Comparison of ENCODE assay signal across 9 mouse cellular contexts in the genomic region with DNA sequence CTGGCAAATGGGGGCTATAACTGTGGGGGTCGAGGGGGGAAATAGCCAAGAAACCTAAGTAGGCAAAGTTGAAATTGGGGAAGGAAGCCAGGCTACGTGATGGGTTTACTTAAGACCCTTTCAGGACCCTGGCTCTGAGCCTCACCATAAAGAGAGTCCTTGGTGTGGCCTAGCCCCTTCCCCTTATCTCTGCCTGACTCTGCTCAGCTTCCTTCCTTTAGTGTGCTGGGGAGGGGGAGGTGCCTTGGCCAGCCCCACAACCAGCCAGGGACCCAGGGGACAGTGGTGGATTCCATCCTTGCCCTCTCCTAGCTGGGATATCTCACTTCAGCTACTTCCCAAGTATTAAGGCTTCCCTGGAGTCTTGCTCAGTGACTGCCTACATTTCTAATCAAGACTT. TPM values are rescaled to one million over a fixed set of nuclear protein-coding genes. Genes with fewer than 3 reads are reported as not detected.
DNase-seq lines count a peak whose midpoint lies in the region; ATAC-seq and TF ChIP-seq lines count a peak whose summit lies in the region.
"Had no signal": no experiment of that assay in that cellular context is flagged by ENCODE, and none has a peak within 500 bp of the region (broad histone marks: within the 10 kb centered on the region; RNA-seq: fewer than 3 reads in every experiment).

No protein-coding gene starts in this region.

- WGBS in heart, embryonic 10.5 days, result 44% methylated on average over 2 of the region's 2 CpGs
- 64% methylated on average over 2 of the region's 2 CpGs for WGBS in heart, adult 2 months
- 68% methylated on average over 2 of the region's 2 CpGs for WGBS in hindbrain, embryonic 16.5 days
- WGBS in midbrain, postnatal 0 days, result 63% methylated on average over 2 of the region's 2 CpGs

- no peak for TF ChIP-seq CTCF in heart, adult 2 months (IDR thresholded peaks at IDR 0.05)
- no peak for TF ChIP-seq CTCF in G1E (IDR thresholded peaks at IDR 0.05; ENCODE audit: low read depth, low read length)
- TF ChIP-seq CTCF in midbrain, postnatal 0 days (IDR thresholded peaks at IDR 0.05), result no peak

- no peaks in the 10 kb centered on the region for H3K9me3 ChIP-seq in heart, embryonic 10.5 days
- H3K9me3 ChIP-seq in G1E (replicated peaks), result no peaks in the 10 kb centered on the region
- no peaks in the 10 kb centered on the region for H3K9me3 ChIP-seq in hindbrain, embryonic 16.5 days (ENCODE audit: control insufficient read depth, low read length)
- no peaks in the 10 kb centered on the region for H3K9me3 ChIP-seq in midbrain, postnatal 0 days (ENCODE audit: low read length)

- peaks cover 99% of the 10 kb centered on the region for H3K4me1 ChIP-seq in heart, embryonic 10.5 days
- H3K4me1 ChIP-seq in heart, adult 2 months (ENCODE audit: control insufficient read depth, insufficient read depth, low read length), result peaks cover 16% of the 10 kb centered on the region
- peaks cover 98% of the 10 kb centered on the region for H3K4me1 ChIP-seq in G1E (ENCODE audit: insufficient read depth, low read depth, low read length)
- H3K4me1 ChIP-seq in hindbrain, embryonic 16.5 days (ENCODE audit: control insufficient read depth, insufficient read depth, low read depth, low read length), result peaks cover 68% of the 10 kb centered on the region
- H3K4me1 ChIP-seq in midbrain, postnatal 0 days (ENCODE audit: insufficient read depth, low read length), result peaks cover 46% of the 10 kb centered on the region

- no peak for TF ChIP-seq EP300 in heart, adult 2 months (IDR thresholded peaks at IDR 0.05; ENCODE audit: insufficient read depth, low read depth, low read length)

- TF ChIP-seq POLR2A in heart, adult 2 months (IDR thresholded peaks at IDR 0.05; ENCODE audit: insufficient read depth, low read depth, low read length), result no peak

- H3K9ac ChIP-seq in heart, adult 2 months (ENCODE audit: low read depth, low read length), result no peak overlapping the region
- H3K9ac ChIP-seq in hindbrain, embryonic 16.5 days (ENCODE audit: low read depth, low read length), result peak overlapping the region; percentile 96; the same call in 1 of the 2 replicates
- peak overlapping the region; percentile 93 for H3K9ac ChIP-seq in midbrain, postnatal 0 days (replicated peaks; ENCODE audit: low read length, poor library complexity, severe bottlenecking)

- H3K27ac ChIP-seq in heart, embryonic 10.5 days, result peak overlapping the region; percentile 66
- H3K27ac ChIP-seq in heart, adult 2 months, result no peak overlapping the region
- no peak overlapping the region for H3K27ac ChIP-seq in hindbrain, embryonic 16.5 days (ENCODE audit: low read depth, low read length)
- H3K27ac ChIP-seq in midbrain, postnatal 0 days (ENCODE audit: low read depth, low read length), result no peak overlapping the region

- peaks cover 10% of the 10 kb centered on the region; the same call in 1 of the 2 replicates for H3K27me3 ChIP-seq in heart, embryonic 10.5 days (ENCODE audit: insufficient read depth, poor library complexity, severe bottlenecking)
- H3K27me3 ChIP-seq in heart, adult 2 months (ENCODE audit: control insufficient read depth, insufficient read depth, low read length), result peaks cover 4% of the 10 kb centered on the region
- no peaks in the 10 kb centered on the region; the same call in 1 of the 2 replicates for H3K27me3 ChIP-seq in G1E (ENCODE audit: insufficient read depth, low read length)
- no peaks in the 10 kb centered on the region for H3K27me3 ChIP-seq in hindbrain, embryonic 16.5 days (replicated peaks; ENCODE audit: control insufficient read depth, insufficient read depth, low read length)
- H3K27me3 ChIP-seq in midbrain, postnatal 0 days (ENCODE audit: insufficient read depth, low read length), result no peaks in the 10 kb centered on the region

- no peaks in the 10 kb centered on the region for H3K36me3 ChIP-seq in heart, embryonic 10.5 days
- no peaks in the 10 kb centered on the region for H3K36me3 ChIP-seq in heart, adult 2 months (ENCODE audit: control insufficient read depth, insufficient read depth, low read length)
- peaks cover 34% of the 10 kb centered on the region for H3K36me3 ChIP-seq in G1E (replicated peaks)
- no peaks in the 10 kb centered on the region for H3K36me3 ChIP-seq in hindbrain, embryonic 16.5 days (ENCODE audit: control insufficient read depth, insufficient read depth, low read length)
- H3K36me3 ChIP-seq in midbrain, postnatal 0 days (ENCODE audit: insufficient read depth, low read length), result no peaks in the 10 kb centered on the region

- no peaks in the 10 kb centered on the region for H3K79me2 ChIP-seq in heart, adult 2 months (replicated peaks; ENCODE audit: control insufficient read depth, insufficient read depth, low read length)

- intact Hi-C loops in heart, adult 2 months (cut with DNase I), result no loop called here

- peak overlapping the region; percentile 79 for H3K4me2 ChIP-seq in hindbrain, embryonic 16.5 days (ENCODE audit: low read length)
- peak overlapping the region; percentile 71 for H3K4me2 ChIP-seq in midbrain, postnatal 0 days (ENCODE audit: low read depth, low read length, poor library complexity, severe bottlenecking)

- no peak for ATAC-seq in G1E (ENCODE audit: extremely low read depth, insufficient number of reproducible peaks, low FRiP score, poor library complexity, severe bottlenecking)
- no peak for ATAC-seq in hindbrain, embryonic 16.5 days
- ATAC-seq in midbrain, postnatal 0 days (ENCODE audit: low FRiP score), result no peak
- ATAC-seq in CD4-positive, CD25-positive, alpha-beta regulatory T cell, adult 4 months, result no peak

- H3K4me3 ChIP-seq in heart, embryonic 10.5 days, result no peak overlapping the region
- H3K4me3 ChIP-seq in heart, adult 2 months, result no peak overlapping the region
- peak overlapping the region; percentile 60; the same call in 1 of the 2 replicates for H3K4me3 ChIP-seq in G1E (ENCODE audit: low read depth, low read length)
- H3K4me3 ChIP-seq in hindbrain, embryonic 16.5 days (ENCODE audit: low read length), result peak overlapping the region; percentile 84; the same call in 1 of the 2 replicates
- peak overlapping the region; percentile 77; the same call in 1 of the 2 replicates for H3K4me3 ChIP-seq in midbrain, postnatal 0 days (ENCODE audit: low read depth, low read length)

- no peak for DNase-seq in heart, embryonic 10.5 days (ENCODE audit: low spot score)
- DNase-seq in heart, adult 2 months, result no peak
- no peak for DNase-seq in G1E (ENCODE audit: low spot score)
- DNase-seq in midbrain, postnatal 0 days (ENCODE audit: low spot score), result no peak
- no peak for DNase-seq in Muller cell, postnatal 12 days (ENCODE audit: inconsistent ontology term)
- no peak for DNase-seq in ovary, postnatal 36 days (ENCODE audit: low spot score)
- DNase-seq: cerebellum, adult 18-20 months had no signal

RNA-seq across cellular contexts. Expression of a gene that starts 3.4 kb away (rescaled TPM):
- polyA plus RNA-seq in heart, embryonic 10.5 days (2016; fragmentation: Nextera tagmentation; extraction: Ambion mirVana), result 4.6 and 5.4 TPM in 2 replicates
- under 1 TPM; 0.78 to 0.98 TPM for total RNA-seq in heart, adult 2 months (2021)
- polyA plus RNA-seq in heart, adult 2 months (2012; rRNA removed), result 1.7 and 2.7 TPM in 2 replicates
- total RNA-seq in G1E (2014; fragmentation: Nextera tagmentation) (46.2 and 51.9 TPM in 2 replicates), G1E (2017) (11.3 and 13.2 TPM in 2 replicates)
- polyA plus RNA-seq in G1E (2012), result 32.5 and 36.7 TPM in 2 replicates
- polyA plus RNA-seq in hindbrain, embryonic 16.5 days (2015; fragmentation: Nextera tagmentation; extraction: Ambion mirVana), result 43.6 and 44.3 TPM in 2 replicates
- total RNA-seq in midbrain, postnatal 0 days (2014; rRNA removed), result 156 and 160 TPM in 2 replicates
- 28.1 and 32.1 TPM in 2 replicates for polyA plus RNA-seq in midbrain, postnatal 0 days (2015; fragmentation: Nextera tagmentation; extraction: Ambion mirVana)
- polyA plus RNA-seq in CD4-positive, CD25-positive, alpha-beta regulatory T cell, adult 4 months (2017; shearing (Covaris generic)), result 10 to 100 TPM; 34.7 to 38.6 TPM

Comparison
In these comparisons a context has a peak if more than half of its experiments do, and no peak if none do; other contexts are left out.
1. H3K4me3 ChIP-seq: peak in G1E (single experiment), hindbrain, embryonic 16.5 days (single experiment) and midbrain, postnatal 0 days (single experiment); none in heart, embryonic 10.5 days (single experiment) and heart, adult 2 months (single experiment).